Mouse (Mus musculus) stomach, postnatal 0 days (tissue): Measurements from ENCODE around the gene Brd3.

Experiments
- CTCF ChIP-seq: IDR thresholded peaks from 2 replicates; pipeline ENCODE4 v1.5.1; 2016; ENCODE audit warnings: antibody characterized with exemption, low read depth, mild to moderate bottlenecking, moderate library complexity
- EP300 ChIP-seq: optimal IDR thresholded peaks from 2 replicates; pipeline ENCODE3; 2016; ENCODE audit warnings: antibody characterized with exemption

DNA sequence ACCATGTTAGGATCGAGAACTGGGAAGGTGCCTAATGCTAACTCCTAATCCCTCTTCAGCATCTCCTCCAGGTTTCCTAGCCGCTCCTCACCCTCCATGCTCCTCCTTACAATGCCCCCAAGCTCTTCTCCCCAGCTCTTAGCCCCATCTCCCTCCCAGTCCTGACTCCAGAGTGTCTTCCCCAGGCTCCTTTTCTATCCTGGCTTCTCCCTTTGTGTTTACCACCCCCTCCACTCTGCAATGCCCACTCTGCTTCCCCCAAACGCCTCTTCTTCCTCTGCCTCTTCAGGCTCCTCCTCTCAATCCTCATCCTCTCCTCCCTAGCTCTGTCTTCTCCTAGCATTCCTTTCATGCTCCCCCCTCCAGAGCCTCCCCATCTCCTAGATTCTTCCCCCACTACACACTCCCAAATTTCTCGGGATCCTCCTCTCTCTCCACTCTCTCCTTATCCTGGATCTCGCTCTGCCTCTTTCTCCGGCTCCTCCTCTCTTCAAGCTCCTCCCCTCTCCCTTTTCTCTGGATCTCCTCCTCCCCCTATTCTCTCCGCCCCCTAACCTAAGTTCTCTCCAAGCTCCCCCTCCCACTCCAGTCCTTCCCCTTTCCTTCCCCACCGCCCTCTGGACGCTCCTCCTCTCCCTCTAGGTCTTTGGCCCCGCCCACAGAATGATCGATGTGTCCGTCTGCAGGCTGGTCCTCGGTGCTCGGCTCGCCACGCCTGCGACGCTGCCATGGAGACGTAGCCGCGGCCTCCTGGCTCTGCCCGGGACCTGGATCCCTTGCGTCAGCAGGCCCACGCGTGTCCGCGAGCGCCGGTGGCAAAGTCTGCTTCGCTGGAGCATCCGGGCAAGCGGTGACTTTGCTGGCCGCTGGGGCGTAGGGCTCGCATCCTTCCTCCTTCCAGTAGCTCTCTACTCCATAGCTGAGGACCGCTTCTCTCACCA is 65.4 kb downstream of the Brd3 start, which contains the start of gene Brd3os:
- TF ChIP-seq CTCF (no peak), EP300 (no peak)
